Mouse (Mus musculus): ENCODE data around the gene Mapkapk5. TPM values are rescaled to one million over a fixed set of nuclear protein-coding genes. Genes with fewer than 3 reads are reported as not detected.
"Not testable (repeated sequence)": the region's sequence is repeated elsewhere in the genome, so short reads cannot be mapped to it uniquely, and the experiment has no call there.

Gene Mapkapk5
- total RNA-seq, 1 experiment = 94.3 TPM

- Histone ChIP-seq H3K9me3 (ENCODE audit: control insufficient read depth, insufficient read depth, low read depth, low read length) (no peaks in the 10 kb centered on the region), H3K9ac (ENCODE audit: insufficient read depth, low read depth, low read length, poor library complexity, severe bottlenecking) (no peak overlapping the region), H3K4me1 (ENCODE audit: control insufficient read depth in 2 of 2, insufficient read depth in 2 of 2, low read length in 2 of 2, poor library complexity in 1 of 2) (peaks cover 0 to 7% of the 10 kb centered on the region in 2 experiments; a peak in 1 of 4 replicates), H3K36me3 (ENCODE audit: control insufficient read depth, insufficient read depth, low read length, poor library complexity, severe bottlenecking) (peaks cover 60% of the 10 kb centered on the region), H3K4me3 (ENCODE audit: insufficient read depth in 1 of 2, low read depth in 1 of 2, low read length in 2 of 2, poor library complexity in 1 of 2, severe bottlenecking in 1 of 2) (no peak overlapping the region), H3K27ac (ENCODE audit: insufficient read depth, low read depth, low read length, poor library complexity, severe bottlenecking) (no peak overlapping the region)
- TF ChIP-seq ZNF384 (IDR thresholded peaks at IDR 0.05; ENCODE audit: low read depth, low read length) = no peak
- TF ChIP-seq MAFK (IDR thresholded peaks at IDR 0.05; ENCODE audit: insufficient read depth, low read depth, low read length) = no peak
- TF ChIP-seq CHD2 (IDR thresholded peaks at IDR 0.05; ENCODE audit: low read depth, low read length) = no peak
- TF ChIP-seq HCFC1 (IDR thresholded peaks at IDR 0.05; ENCODE audit: borderline replicate concordance, insufficient read depth, low read length) = no peak
- no peak for TF ChIP-seq ZC3H11A (IDR thresholded peaks at IDR 0.05; ENCODE audit: borderline replicate concordance, low read depth, low read length)
- in situ Hi-C loops (cut with MboI; ENCODE audit: low sequenced_read_pairs in 2 of 2, unreplicated experiment in 2 of 2) = no loop called here
- DNase-seq (ENCODE audit: low read depth, low spot score) = no peak
Observed at GRCm38 (mm10) chr5:121526526-121526925, 19.2 kb downstream of the Mapkapk5 start.

GRCm38 (mm10) chr5:121525774-121526450 lies 19.8 kb downstream of the Mapkapk5 start:
- no peak for TF ChIP-seq MAFK (IDR thresholded peaks at IDR 0.05; ENCODE audit: insufficient read depth, low read depth, low read length)
- TF ChIP-seq CHD2 (IDR thresholded peaks at IDR 0.05; ENCODE audit: low read depth, low read length) = no peak
- no peak for TF ChIP-seq ZC3H11A (IDR thresholded peaks at IDR 0.05; ENCODE audit: borderline replicate concordance, low read depth, low read length)
- TF ChIP-seq ZNF384 (IDR thresholded peaks at IDR 0.05; ENCODE audit: low read depth, low read length) = no peak
- no peak for TF ChIP-seq HCFC1 (IDR thresholded peaks at IDR 0.05; ENCODE audit: borderline replicate concordance, insufficient read depth, low read length)
- in situ Hi-C loops (cut with MboI; ENCODE audit: low sequenced_read_pairs in 2 of 2, unreplicated experiment in 2 of 2) = no loop called here
- Histone ChIP-seq H3K4me1 (ENCODE audit: control insufficient read depth in 2 of 2, insufficient read depth in 2 of 2, low read length in 2 of 2, poor library complexity in 1 of 2) (peaks cover 0 to 7% of the 10 kb centered on the region in 2 experiments; a peak in 1 of 4 replicates), H3K4me3 (ENCODE audit: insufficient read depth in 1 of 2, low read depth in 1 of 2, low read length in 2 of 2, poor library complexity in 1 of 2, severe bottlenecking in 1 of 2) (no peak overlapping the region), H3K27ac (ENCODE audit: insufficient read depth, low read depth, low read length, poor library complexity, severe bottlenecking) (no peak overlapping the region), H3K9me3 (ENCODE audit: control insufficient read depth, insufficient read depth, low read depth, low read length) (no peaks in the 10 kb centered on the region), H3K9ac (ENCODE audit: insufficient read depth, low read depth, low read length, poor library complexity, severe bottlenecking) (no peak overlapping the region), H3K36me3 (ENCODE audit: control insufficient read depth, insufficient read depth, low read length, poor library complexity, severe bottlenecking) (peaks cover 61% of the 10 kb centered on the region)
- DNase-seq (ENCODE audit: low read depth, low spot score) = no peak

GRCm38 (mm10) chr5:121519758-121520157 lies 25.9 kb downstream of the Mapkapk5 start:
- H3K36me3 ChIP-seq (ENCODE audit: control insufficient read depth, insufficient read depth, low read length, poor library complexity, severe bottlenecking) = peaks cover 19% of the 10 kb centered on the region
- H3K4me1 ChIP-seq (ENCODE audit: control insufficient read depth in 2 of 2, insufficient read depth in 2 of 2, low read length in 2 of 2, poor library complexity in 1 of 2) = not testable (repeated sequence)

GRCm38 (mm10) chr5:121518983-121519382 lies 26.7 kb downstream of the Mapkapk5 start:
- in situ Hi-C loops (cut with MboI; ENCODE audit: low sequenced_read_pairs in 2 of 2, unreplicated experiment in 2 of 2) = no loop called here
- Histone ChIP-seq H3K9ac (ENCODE audit: insufficient read depth, low read depth, low read length, poor library complexity, severe bottlenecking) (no peak overlapping the region), H3K4me1 (ENCODE audit: control insufficient read depth in 2 of 2, insufficient read depth in 2 of 2, low read length in 2 of 2, poor library complexity in 1 of 2) (no peaks in the 10 kb centered on the region), H3K27ac (ENCODE audit: insufficient read depth, low read depth, low read length, poor library complexity, severe bottlenecking) (no peak overlapping the region), H3K36me3 (ENCODE audit: control insufficient read depth, insufficient read depth, low read length, poor library complexity, severe bottlenecking) (peaks cover 14% of the 10 kb centered on the region), H3K9me3 (ENCODE audit: control insufficient read depth, insufficient read depth, low read depth, low read length) (no peaks in the 10 kb centered on the region), H3K4me3 (ENCODE audit: insufficient read depth in 1 of 2, low read depth in 1 of 2, low read length in 2 of 2, poor library complexity in 1 of 2, severe bottlenecking in 1 of 2) (no peak overlapping the region)
- TF ChIP-seq HCFC1 (IDR thresholded peaks at IDR 0.05; ENCODE audit: borderline replicate concordance, insufficient read depth, low read length) (no peak), CHD2 (IDR thresholded peaks at IDR 0.05; ENCODE audit: low read depth, low read length) (no peak), ZNF384 (IDR thresholded peaks at IDR 0.05; ENCODE audit: low read depth, low read length) (no peak), MAFK (IDR thresholded peaks at IDR 0.05; ENCODE audit: insufficient read depth, low read depth, low read length) (no peak), ZC3H11A (IDR thresholded peaks at IDR 0.05; ENCODE audit: borderline replicate concordance, low read depth, low read length) (no peak)
- no peak for DNase-seq (ENCODE audit: low read depth, low spot score)

More at GRCm38 (mm10) chr5:121519758-121520157, 25.9 kb downstream of the Mapkapk5 start:
- in situ Hi-C loops (cut with MboI; ENCODE audit: low sequenced_read_pairs in 2 of 2, unreplicated experiment in 2 of 2); DNase-seq (ENCODE audit: low read depth, low spot score); H3K27ac ChIP-seq (ENCODE audit: insufficient read depth, low read depth, low read length, poor library complexity, severe bottlenecking); H3K4me3 ChIP-seq (ENCODE audit: insufficient read depth in 1 of 2, low read depth in 1 of 2, low read length in 2 of 2, poor library complexity in 1 of 2, severe bottlenecking in 1 of 2); H3K9me3 ChIP-seq (ENCODE audit: control insufficient read depth, insufficient read depth, low read depth, low read length); H3K9ac ChIP-seq (ENCODE audit: insufficient read depth, low read depth, low read length, poor library complexity, severe bottlenecking): not testable (repeated sequence)

- no peak for TF ChIP-seq ZC3H11A (IDR thresholded peaks at IDR 0.05; ENCODE audit: borderline replicate concordance, low read depth, low read length)
- no peak for TF ChIP-seq MAFK (IDR thresholded peaks at IDR 0.05; ENCODE audit: insufficient read depth, low read depth, low read length)
- no peak for TF ChIP-seq HCFC1 (IDR thresholded peaks at IDR 0.05; ENCODE audit: borderline replicate concordance, insufficient read depth, low read length)
- TF ChIP-seq CHD2 (IDR thresholded peaks at IDR 0.05; ENCODE audit: low read depth, low read length) = no peak
- no peak for TF ChIP-seq ZNF384 (IDR thresholded peaks at IDR 0.05; ENCODE audit: low read depth, low read length)
- in situ Hi-C loops (cut with MboI; ENCODE audit: low sequenced_read_pairs in 2 of 2, unreplicated experiment in 2 of 2) = no loop called here
- DNase-seq (ENCODE audit: low read depth, low spot score) = no peak
- H3K4me3 ChIP-seq (ENCODE audit: insufficient read depth in 1 of 2, low read depth in 1 of 2, low read length in 2 of 2, poor library complexity in 1 of 2, severe bottlenecking in 1 of 2) = no peak overlapping the region
- peaks cover 0 to 7% of the 10 kb centered on the region in 2 experiments; a peak in 2 of 4 replicates for H3K4me1 ChIP-seq (ENCODE audit: control insufficient read depth in 2 of 2, insufficient read depth in 2 of 2, low read length in 2 of 2, poor library complexity in 1 of 2)
- no peak overlapping the region for H3K27ac ChIP-seq (ENCODE audit: insufficient read depth, low read depth, low read length, poor library complexity, severe bottlenecking)
- no peak overlapping the region for H3K9ac ChIP-seq (ENCODE audit: insufficient read depth, low read depth, low read length, poor library complexity, severe bottlenecking)
- no peaks in the 10 kb centered on the region for H3K9me3 ChIP-seq (ENCODE audit: control insufficient read depth, insufficient read depth, low read depth, low read length)
- H3K36me3 ChIP-seq (ENCODE audit: control insufficient read depth, insufficient read depth, low read length, poor library complexity, severe bottlenecking) = no peaks in the 10 kb centered on the region
Observed at GRCm38 (mm10) chr5:121510009-121510408, 35.7 kb downstream of the Mapkapk5 start.

Data from ES-E14 (cell line).